Mouse (Mus musculus) testis, adult 2 months (tissue): ENCODE measurements around the gene Slc24a2.

Experiments used
- CTCF ChIP-seq: fragments of 200-500 bp; IDR thresholded peaks from 2 replicates; pipeline ENCODE4 v1.5.1; 2012; ENCODE audit warnings: low read depth, mild to moderate bottlenecking, inconsistent platforms, low read length, moderate library complexity; ENCODE audit not compliant: control insufficient read depth, insufficient read depth, insufficient replicate concordance
- POLR2A ChIP-seq: fragments of 200-500 bp; IDR thresholded peaks from 2 replicates; pipeline ENCODE4 v1.6.1; 2012; ENCODE audit warnings: low read depth, mild to moderate bottlenecking, inconsistent platforms, low read length, moderate library complexity; ENCODE audit not compliant: control insufficient read depth

DNA sequence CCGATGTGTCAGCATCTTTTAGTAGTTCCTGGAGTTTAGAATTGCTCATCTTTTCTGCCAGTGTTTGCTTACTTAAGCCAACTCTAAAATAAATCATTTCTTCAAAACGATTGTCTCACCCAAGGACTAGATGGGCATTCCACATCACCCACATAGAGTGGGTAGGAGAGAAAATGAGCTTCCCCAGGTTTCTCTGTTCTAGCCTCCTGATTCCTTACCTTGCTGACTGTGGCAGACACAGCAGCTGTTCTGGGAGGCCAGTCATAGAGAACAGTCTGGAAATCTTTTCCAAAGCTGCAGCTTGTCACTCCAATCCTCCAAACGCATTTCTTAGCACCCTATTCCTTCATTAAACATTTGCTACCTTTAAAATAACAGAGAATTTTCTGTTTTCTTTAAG lies 29.0 kb downstream of the Slc24a2 start:
- TF ChIP-seq POLR2A, result no peak
- TF ChIP-seq CTCF, result no peak
